Mouse (Mus musculus): ENCODE data around the gene Ednra. TPM values are rescaled to one million over a fixed set of nuclear protein-coding genes. Genes with fewer than 3 reads are reported as not detected.

The Ednra gene
- total and polyA plus RNA-seq, 2 experiments from 2014 or later: 4.6 to 7.7 TPM

- H3K27ac ChIP-seq: no peak overlapping the region
- H3K9me3 ChIP-seq (ENCODE audit: low read length): no peaks in the 10 kb centered on the region
- H3K9ac ChIP-seq (replicated peaks; ENCODE audit: low read length): no peak overlapping the region
- no peak for TF ChIP-seq CTCF (IDR thresholded peaks at IDR 0.05; ENCODE audit: low read depth)
- no peak overlapping the region for H3K4me3 ChIP-seq (ENCODE audit: low read length)
- H3K4me2 ChIP-seq (ENCODE audit: low read depth, low read length): no peak overlapping the region
- DNase-seq (ENCODE audit: low spot score) (no peak), ATAC-seq (no peak)
- H3K27me3 ChIP-seq (ENCODE audit: insufficient read depth, low read length): no peaks in the 10 kb centered on the region
- 89% methylated on average over 6 of the region's 6 CpGs for WGBS
- no peaks in the 10 kb centered on the region for H3K4me1 ChIP-seq (ENCODE audit: insufficient read depth, low read length)
- H3K36me3 ChIP-seq (ENCODE audit: insufficient read depth, low read length): no peaks in the 10 kb centered on the region
Measured at GRCm38 (mm10) chr8:77684372-77684771, 39.9 kb downstream of the Ednra start.

DNA sequence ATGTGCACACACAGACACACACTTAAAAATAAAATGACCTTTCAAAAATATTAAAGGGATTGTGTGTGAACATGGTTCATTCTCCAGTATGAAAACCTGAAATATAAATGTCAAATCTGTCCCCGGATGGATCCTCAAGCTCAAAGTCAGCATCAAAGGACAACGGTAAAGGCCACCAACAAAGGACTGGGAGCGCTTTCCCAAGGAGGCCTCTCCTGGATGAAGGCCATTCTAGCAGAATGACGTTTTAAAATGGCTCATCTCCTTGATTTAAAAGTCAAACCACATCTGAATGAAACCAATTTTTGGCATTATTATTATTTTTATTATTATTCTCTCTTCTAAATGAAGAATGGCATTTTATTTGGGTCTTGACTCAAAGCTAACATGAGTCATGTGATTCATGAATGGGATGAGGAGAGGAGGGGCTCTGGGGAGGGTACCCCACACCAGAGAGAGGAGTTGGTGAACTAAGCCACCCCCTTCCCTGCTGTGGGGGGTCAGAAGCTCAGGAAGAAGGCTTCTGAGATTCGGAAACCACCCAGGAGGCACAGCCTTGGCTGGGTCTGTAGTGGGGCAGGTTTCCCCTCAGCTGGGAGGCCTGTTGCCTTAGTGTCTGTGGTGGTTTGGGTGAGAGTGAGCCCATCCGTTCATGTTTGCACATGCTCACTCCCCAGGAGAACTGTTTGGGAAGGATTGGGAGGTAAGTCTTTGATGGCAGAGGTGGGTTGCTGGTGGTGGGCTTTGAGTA, 40.7 kb downstream of the Ednra start:
- H3K9ac ChIP-seq (replicated peaks; ENCODE audit: low read length): no peak overlapping the region
- H3K27ac ChIP-seq: no peak overlapping the region
- WGBS: 81% methylated on average over 6 of the region's 6 CpGs
- H3K4me2 ChIP-seq (ENCODE audit: low read depth, low read length): no peak overlapping the region
- no peaks in the 10 kb centered on the region for H3K27me3 ChIP-seq (ENCODE audit: insufficient read depth, low read length)
- ATAC-seq (no peak), DNase-seq (ENCODE audit: low spot score) (no peak)
- no peaks in the 10 kb centered on the region for H3K4me1 ChIP-seq (ENCODE audit: insufficient read depth, low read length)
- no peak for TF ChIP-seq CTCF (IDR thresholded peaks at IDR 0.05; ENCODE audit: low read depth)
- H3K36me3 ChIP-seq (ENCODE audit: insufficient read depth, low read length): no peaks in the 10 kb centered on the region
- H3K9me3 ChIP-seq (ENCODE audit: low read length): no peaks in the 10 kb centered on the region
- H3K4me3 ChIP-seq (ENCODE audit: low read length): no peak overlapping the region

- Histone ChIP-seq H3K36me3 (ENCODE audit: insufficient read depth, low read length) (no peaks in the 10 kb centered on the region), H3K27me3 (ENCODE audit: insufficient read depth, low read length) (no peaks in the 10 kb centered on the region), H3K9ac (replicated peaks; ENCODE audit: low read length) (no peak overlapping the region), H3K4me3 (ENCODE audit: low read length) (no peak overlapping the region), H3K4me2 (ENCODE audit: low read depth, low read length) (no peak overlapping the region), H3K9me3 (ENCODE audit: low read length) (no peaks in the 10 kb centered on the region), H3K4me1 (ENCODE audit: insufficient read depth, low read length) (no peaks in the 10 kb centered on the region), H3K27ac (no peak overlapping the region)
- DNase-seq (ENCODE audit: low spot score) (no peak), ATAC-seq (no peak)
- no peak for TF ChIP-seq CTCF (IDR thresholded peaks at IDR 0.05; ENCODE audit: low read depth)
- WGBS: 70% methylated on average over 15 of the region's 15 CpGs
Measured at GRCm38 (mm10) chr8:77682008-77682934, 42.0 kb downstream of the Ednra start.

GRCm38 (mm10) chr8:77672036-77672435, 52.2 kb downstream of the Ednra start:
- Histone ChIP-seq H3K27ac (no peak overlapping the region), H3K36me3 (ENCODE audit: insufficient read depth, low read length) (no peaks in the 10 kb centered on the region), H3K4me1 (ENCODE audit: insufficient read depth, low read length) (no peaks in the 10 kb centered on the region), H3K4me3 (ENCODE audit: low read length) (no peak overlapping the region), H3K9me3 (ENCODE audit: low read length) (no peaks in the 10 kb centered on the region), H3K4me2 (ENCODE audit: low read depth, low read length) (no peak overlapping the region), H3K27me3 (ENCODE audit: insufficient read depth, low read length) (no peaks in the 10 kb centered on the region), H3K9ac (replicated peaks; ENCODE audit: low read length) (no peak overlapping the region)
- DNase-seq (ENCODE audit: low spot score) (no peak), ATAC-seq (no peak)
- WGBS: 87% methylated on average over 4 of the region's 4 CpGs
- TF ChIP-seq CTCF (IDR thresholded peaks at IDR 0.05; ENCODE audit: low read depth): no peak

DNA sequence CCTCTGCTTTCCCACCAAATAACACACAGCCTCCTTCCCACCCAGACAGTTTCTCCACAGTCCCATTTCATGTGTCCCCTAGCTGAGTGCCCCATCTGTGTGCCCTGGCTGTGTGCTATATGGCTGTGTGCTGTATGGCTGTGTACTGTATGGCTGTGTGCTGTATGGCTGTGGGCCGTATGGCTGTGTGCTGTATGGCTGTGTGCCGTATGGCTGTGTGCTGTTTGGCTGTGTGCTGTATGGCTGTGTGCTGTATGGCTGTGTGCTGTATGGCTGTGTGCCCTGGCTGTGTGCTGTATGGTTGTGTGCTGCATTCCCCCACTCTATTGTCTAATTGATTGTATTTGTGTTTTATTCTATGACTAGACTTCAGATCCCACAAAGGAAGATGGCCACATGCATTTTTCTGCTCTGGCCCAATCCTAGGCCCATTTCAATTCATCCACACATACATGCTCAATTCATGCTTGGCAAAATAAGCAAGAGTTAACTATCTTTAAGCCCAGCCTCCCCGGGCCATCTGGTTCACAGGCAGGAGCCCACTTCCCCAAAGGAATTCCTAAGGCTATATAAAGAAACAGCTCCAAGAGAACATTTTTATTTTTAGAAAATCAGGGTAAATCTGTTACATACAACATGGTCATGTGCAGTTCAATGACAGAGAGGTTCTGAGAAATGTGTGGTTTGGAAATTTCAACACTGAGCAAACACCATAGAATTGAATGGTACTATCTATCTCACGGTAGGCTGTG, 53.5 kb downstream of the Ednra start:
- Histone ChIP-seq H3K4me1 (ENCODE audit: insufficient read depth, low read length) (no peaks in the 10 kb centered on the region), H3K36me3 (ENCODE audit: insufficient read depth, low read length) (no peaks in the 10 kb centered on the region), H3K9ac (replicated peaks; ENCODE audit: low read length) (no peak overlapping the region), H3K4me2 (ENCODE audit: low read depth, low read length) (no peak overlapping the region), H3K27ac (no peak overlapping the region), H3K4me3 (ENCODE audit: low read length) (no peak overlapping the region), H3K9me3 (ENCODE audit: low read length) (no peaks in the 10 kb centered on the region), H3K27me3 (ENCODE audit: insufficient read depth, low read length) (no peaks in the 10 kb centered on the region)
- no peak for TF ChIP-seq CTCF (IDR thresholded peaks at IDR 0.05; ENCODE audit: low read depth)
- DNase-seq (ENCODE audit: low spot score) (no peak), ATAC-seq (no peak)
- 88% methylated on average over 4 of the region's 4 CpGs for WGBS

DNA sequence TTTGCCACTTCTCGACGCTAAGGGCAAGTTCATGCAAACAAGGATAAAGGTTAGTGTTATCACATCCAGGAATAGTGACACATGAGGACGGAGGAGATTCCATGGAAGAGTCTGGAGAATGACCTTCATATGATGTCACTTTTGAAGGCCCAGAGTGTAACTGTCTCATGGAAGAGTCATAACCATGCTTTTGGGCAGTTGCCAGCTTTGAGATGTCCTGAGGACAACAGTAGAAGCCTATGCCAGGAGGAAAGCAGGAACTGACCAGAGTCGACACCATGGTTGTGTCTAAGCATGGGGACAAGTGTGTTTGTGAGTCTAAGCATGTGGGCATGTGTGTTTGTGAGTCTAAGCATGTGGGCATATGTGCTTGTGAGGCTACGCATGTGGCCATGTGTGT, 56.3 kb downstream of the Ednra start:
- H3K4me3 ChIP-seq (ENCODE audit: low read length): no peak overlapping the region
- H3K27ac ChIP-seq: no peak overlapping the region
- DNase-seq (ENCODE audit: low spot score) (no peak), ATAC-seq (no peak)
- H3K4me1 ChIP-seq (ENCODE audit: insufficient read depth, low read length): no peaks in the 10 kb centered on the region
- H3K4me2 ChIP-seq (ENCODE audit: low read depth, low read length): no peak overlapping the region
- TF ChIP-seq CTCF (IDR thresholded peaks at IDR 0.05; ENCODE audit: low read depth): no peak
- no peaks in the 10 kb centered on the region for H3K27me3 ChIP-seq (ENCODE audit: insufficient read depth, low read length)
- no peaks in the 10 kb centered on the region for H3K9me3 ChIP-seq (ENCODE audit: low read length)
- 92% methylated on average over 5 of the region's 5 CpGs for WGBS
- no peak overlapping the region for H3K9ac ChIP-seq (replicated peaks; ENCODE audit: low read length)
- H3K36me3 ChIP-seq (ENCODE audit: insufficient read depth, low read length): no peaks in the 10 kb centered on the region
